Mouse (Mus musculus) kidney, embryonic 16.5 days (tissue): ENCODE measurements at regions not wholly inside any gene's neighbourhood (a gene's known extent, or its start where the extent isn't known, plus 50 kb on each side); places are given as distances from the start of the nearest gene placed in this dataset.
A peak's percentile ranks its signal among the peaks of the same experiment; 100 is the strongest.

Experiments
- ATAC-seq: fragments of 200-750 bp; cut with Nextera tagmentation; 2 replicates; pipeline ENCODE4 v1.8.0; 2017; ENCODE audit warnings: moderate TSS enrichment; ENCODE audit not compliant: low FRiP score, low TSS enrichment
- H3K27ac ChIP-seq: fragments of 300-500 bp; sonication (generic); 2 replicates; pipeline ENCODE4 v1.5.1; 2014; ENCODE audit warnings: low read length
- H3K27me3 ChIP-seq: fragments of 300-500 bp; sonication (generic); 2 replicates; pipeline ENCODE4 v1.6.1; 2014; ENCODE audit warnings: low read length, control low read depth, mixed read lengths; ENCODE audit not compliant: insufficient read depth
- H3K36me3 ChIP-seq: fragments of 300-500 bp; sonication (generic); 2 replicates; pipeline ENCODE4 v1.6.1; 2014; ENCODE audit warnings: low read length, control low read depth, mixed read lengths; ENCODE audit not compliant: insufficient read depth
- H3K4me1 ChIP-seq: fragments of 300-500 bp; sonication (generic); 2 replicates; pipeline ENCODE4 v1.6.1; 2014; ENCODE audit warnings: low read length, control low read depth, mixed read lengths; ENCODE audit not compliant: insufficient read depth
- H3K4me2 ChIP-seq: fragments of 300-500 bp; sonication (generic); replicated peaks from 2 replicates; pipeline ENCODE4 v1.6.1; 2014; ENCODE audit warnings: low read depth, low read length
- H3K4me3 ChIP-seq: fragments of 300-500 bp; sonication (generic); 2 replicates; pipeline ENCODE4 v1.5.1; 2014; ENCODE audit warnings: mild to moderate bottlenecking, low read length
- H3K9ac ChIP-seq: fragments of 300-500 bp; sonication (generic); replicated peaks from 2 replicates; pipeline ENCODE4 v1.6.1; 2014; ENCODE audit warnings: low read length
- H3K9me3 ChIP-seq: fragments of 300-500 bp; sonication (generic); 2 replicates; pipeline ENCODE4 v1.6.1; 2016; ENCODE audit warnings: low read length, control low read depth
- WGBS: fragments of 180-500 bp; shearing (Covaris S2); extraction: QIAGEN DNeasy Blood & Tissue Kit; methylation state at CpG from one replicate; pipeline ENCODE4 v1.1.7; 2014; 5-methylcytosine and 5-hydroxymethylcytosine counted together

GRCm38 (mm10) chr5:148634919-148635356 lies 82.3 kb upstream of the Ubl3 start:
- H3K9ac ChIP-seq, result no peak overlapping the region
- no peak for ATAC-seq
- H3K4me2 ChIP-seq, result no peak overlapping the region
- no peak overlapping the region for H3K4me3 ChIP-seq
- no peaks in the 10 kb centered on the region for H3K4me1 ChIP-seq
- H3K36me3 ChIP-seq, result no peaks in the 10 kb centered on the region
- WGBS, result 52% methylated on average over 11 of the region's 11 CpGs
- H3K9me3 ChIP-seq, result no peaks in the 10 kb centered on the region
- no peaks in the 10 kb centered on the region for H3K27me3 ChIP-seq
- H3K27ac ChIP-seq, result no peak overlapping the region

DNA sequence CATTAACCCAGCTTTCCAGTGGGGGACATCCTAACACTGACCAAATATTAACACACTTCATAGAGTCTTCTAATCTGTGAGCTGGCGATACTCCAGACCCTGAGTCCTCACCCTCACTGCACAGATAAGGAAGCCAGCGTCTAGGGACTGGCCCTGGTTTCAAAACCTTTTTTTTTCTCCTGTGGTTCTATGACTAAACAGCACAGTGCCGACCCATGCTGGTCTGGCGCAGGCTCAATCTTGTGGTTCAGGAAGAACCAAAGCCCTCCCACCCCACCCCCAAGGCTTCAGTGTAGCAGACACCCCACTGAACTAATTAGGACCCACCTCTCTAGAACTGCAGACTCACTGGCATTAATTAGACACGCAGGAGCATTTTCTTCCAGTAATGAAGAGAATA lies 81.4 kb upstream of the Ubl3 start:
- H3K27ac ChIP-seq, result no peak overlapping the region
- no peak overlapping the region for H3K9ac ChIP-seq
- H3K4me3 ChIP-seq, result no peak overlapping the region
- no peaks in the 10 kb centered on the region for H3K27me3 ChIP-seq
- H3K36me3 ChIP-seq, result no peaks in the 10 kb centered on the region
- no peaks in the 10 kb centered on the region for H3K4me1 ChIP-seq
- WGBS, result 59% methylated on average over 5 of the region's 5 CpGs
- H3K9me3 ChIP-seq, result no peaks in the 10 kb centered on the region
- no peak overlapping the region for H3K4me2 ChIP-seq
- 0 out of 2 replicates have a peak, but pooled peaks have one; percentile 33 for ATAC-seq

GRCm38 (mm10) chr5:148633331-148633730 lies 80.7 kb upstream of the Ubl3 start:
- no peak for ATAC-seq
- Histone ChIP-seq H3K36me3 (no peaks in the 10 kb centered on the region), H3K4me3 (no peak overlapping the region), H3K9ac (no peak overlapping the region), H3K27ac (no peak overlapping the region), H3K9me3 (no peaks in the 10 kb centered on the region), H3K27me3 (no peaks in the 10 kb centered on the region), H3K4me2 (no peak overlapping the region), H3K4me1 (no peaks in the 10 kb centered on the region)
- 89% methylated on average over 6 of the region's 6 CpGs for whole genome bisulfite sequencing

DNA sequence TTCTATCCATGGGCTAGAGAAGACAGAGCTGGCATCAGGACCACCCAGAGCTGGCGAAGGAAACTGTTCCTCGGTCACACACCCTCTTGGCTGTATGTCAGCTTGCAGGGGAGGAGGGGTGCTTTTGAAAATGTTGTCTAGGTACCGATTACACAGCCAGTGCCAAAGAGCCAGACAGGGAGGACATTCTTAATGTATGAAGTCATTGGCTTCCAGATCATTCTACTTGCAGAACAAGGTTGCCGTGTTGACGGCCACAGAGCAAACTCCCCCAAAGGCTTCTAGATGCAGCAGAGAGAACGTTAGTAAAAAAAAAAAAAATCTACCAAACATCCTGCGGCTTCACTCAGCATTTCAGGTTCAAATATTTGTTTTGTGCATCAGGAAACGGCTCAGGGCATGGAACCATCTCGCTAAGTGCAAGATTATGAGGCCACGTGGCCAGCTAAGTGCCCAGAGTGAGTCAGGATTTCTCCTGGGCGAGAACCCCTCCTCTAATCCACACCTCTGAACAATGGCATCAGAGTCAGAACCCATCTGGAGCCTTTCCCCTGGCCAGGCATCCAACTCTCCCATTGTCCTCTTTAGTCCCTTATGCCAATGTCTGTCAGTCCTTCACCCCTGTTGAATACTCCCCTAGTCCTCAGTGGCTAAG lies 80.1 kb upstream of the Ubl3 start:
- WGBS, result 50% methylated on average over 11 of the region's 11 CpGs
- no peak for ATAC-seq
- Histone ChIP-seq H3K27me3 (no peaks in the 10 kb centered on the region), H3K9me3 (no peaks in the 10 kb centered on the region), H3K36me3 (no peaks in the 10 kb centered on the region), H3K4me1 (no peaks in the 10 kb centered on the region), H3K4me2 (no peak overlapping the region), H3K27ac (no peak overlapping the region), H3K4me3 (no peak overlapping the region), H3K9ac (no peak overlapping the region)

- no peak overlapping the region for H3K9ac ChIP-seq
- H3K9me3 ChIP-seq, result no peaks in the 10 kb centered on the region
- H3K36me3 ChIP-seq, result no peaks in the 10 kb centered on the region
- H3K4me2 ChIP-seq, result no peak overlapping the region
- no peak for ATAC-seq
- no peak overlapping the region for H3K4me3 ChIP-seq
- H3K27me3 ChIP-seq, result no peaks in the 10 kb centered on the region
- H3K27ac ChIP-seq, result no peak overlapping the region
- H3K4me1 ChIP-seq, result no peaks in the 10 kb centered on the region
- 87% methylated on average over 5 of the region's 5 CpGs for WGBS
Observed at GRCm38 (mm10) chr5:148631566-148631965, 79.0 kb upstream of the Ubl3 start.

GRCm38 (mm10) chr5:148626014-148626413 lies 73.4 kb upstream of the Ubl3 start:
- H3K4me1 ChIP-seq, result no peaks in the 10 kb centered on the region
- 84% methylated on average over 5 of the region's 5 CpGs for WGBS
- no peaks in the 10 kb centered on the region for H3K9me3 ChIP-seq
- H3K27ac ChIP-seq, result no peak overlapping the region
- H3K4me3 ChIP-seq, result no peak overlapping the region
- no peak overlapping the region for H3K9ac ChIP-seq
- H3K4me2 ChIP-seq, result no peak overlapping the region
- no peak for ATAC-seq
- H3K36me3 ChIP-seq, result no peaks in the 10 kb centered on the region
- H3K27me3 ChIP-seq, result no peaks in the 10 kb centered on the region

- no peak for ATAC-seq
- H3K27ac ChIP-seq, result no peak overlapping the region
- no peaks in the 10 kb centered on the region for H3K9me3 ChIP-seq
- no peak overlapping the region for H3K4me3 ChIP-seq
- no peak overlapping the region for H3K4me2 ChIP-seq
- H3K4me1 ChIP-seq, result no peaks in the 10 kb centered on the region
- H3K9ac ChIP-seq, result no peak overlapping the region
- no peaks in the 10 kb centered on the region for H3K27me3 ChIP-seq
- WGBS, result 82% methylated on average over 21 of the region's 21 CpGs
- no peaks in the 10 kb centered on the region for H3K36me3 ChIP-seq
Observed at GRCm38 (mm10) chr5:148624649-148625405, 72.2 kb upstream of the Ubl3 start.

GRCm38 (mm10) chr5:148620895-148621786 lies 68.6 kb upstream of the Ubl3 start:
- ATAC-seq, result no peak
- no peak overlapping the region for H3K4me3 ChIP-seq
- no peak overlapping the region for H3K4me2 ChIP-seq
- no peaks in the 10 kb centered on the region for H3K9me3 ChIP-seq
- no peaks in the 10 kb centered on the region for H3K27me3 ChIP-seq
- H3K4me1 ChIP-seq, result peaks cover 1% of the 10 kb centered on the region; the same call in 1 of the 2 replicates
- H3K27ac ChIP-seq, result no peak overlapping the region
- H3K36me3 ChIP-seq, result no peaks in the 10 kb centered on the region
- 43% methylated on average over 10 of the region's 10 CpGs for WGBS
- H3K9ac ChIP-seq, result no peak overlapping the region

DNA sequence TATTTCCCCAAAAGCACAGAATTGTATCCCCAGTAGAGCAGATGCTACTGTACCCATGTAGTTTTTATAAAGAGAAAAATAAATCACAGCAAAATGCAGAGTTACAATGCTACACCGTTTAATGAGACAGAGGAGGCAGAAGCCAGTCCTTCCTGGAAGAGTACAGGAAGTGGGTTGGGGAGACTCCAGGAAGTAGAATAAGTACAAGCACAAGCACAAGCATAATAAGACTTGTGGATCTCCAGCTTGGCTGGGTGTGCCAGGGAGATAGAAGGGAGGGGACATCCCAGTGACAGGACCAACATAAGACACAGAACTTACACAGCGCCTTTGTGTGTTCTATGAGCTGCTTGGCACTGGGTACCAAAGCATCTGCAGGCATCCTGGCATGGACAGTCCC lies 67.3 kb upstream of the Ubl3 start:
- Histone ChIP-seq H3K27ac (no peak overlapping the region), H3K9ac (no peak overlapping the region), H3K36me3 (no peaks in the 10 kb centered on the region), H3K4me3 (no peak overlapping the region), H3K9me3 (no peaks in the 10 kb centered on the region), H3K4me1 (peaks cover 6% of the 10 kb centered on the region; the same call in 1 of the 2 replicates), H3K27me3 (no peaks in the 10 kb centered on the region), H3K4me2 (no peak overlapping the region)
- 75% methylated on average over 2 of the region's 2 CpGs for WGBS
- no peak for ATAC-seq
